Mouse (Mus musculus): ENCODE measurements around the gene AC109138.7.

DNA sequence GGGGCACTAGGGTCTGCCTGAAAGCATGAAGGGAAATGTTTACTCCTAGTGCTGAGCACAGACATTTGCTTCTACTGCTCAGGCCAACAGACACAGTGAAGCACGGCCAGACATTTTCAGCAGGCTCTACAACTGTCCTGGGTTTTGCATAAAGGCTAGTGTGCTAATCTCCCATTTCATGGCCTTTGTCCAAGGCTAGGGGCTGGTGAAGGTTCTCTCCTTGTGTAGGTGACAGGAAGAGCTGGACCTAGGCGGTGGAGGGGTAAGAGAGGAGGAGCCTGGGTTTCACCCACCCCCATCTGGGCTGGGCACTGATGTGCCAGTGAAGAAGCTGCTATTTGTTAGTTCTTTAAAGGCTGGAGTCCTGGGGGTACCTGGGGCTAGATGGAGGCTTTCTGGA is 49.4 kb upstream of the AC109138.7 start:
- no peak for TF ChIP-seq CTCF (IDR thresholded peaks at IDR 0.05; ENCODE audit: extremely low read depth, insufficient read depth, low read length)
- TF ChIP-seq POLR2A (IDR thresholded peaks at IDR 0.05; ENCODE audit: extremely low read depth, insufficient read depth, low read length) = no peak

Measured in cortical plate, adult 2 months (tissue).